ENCODE assay signal across 9 mouse cellular contexts in the genomic region with DNA sequence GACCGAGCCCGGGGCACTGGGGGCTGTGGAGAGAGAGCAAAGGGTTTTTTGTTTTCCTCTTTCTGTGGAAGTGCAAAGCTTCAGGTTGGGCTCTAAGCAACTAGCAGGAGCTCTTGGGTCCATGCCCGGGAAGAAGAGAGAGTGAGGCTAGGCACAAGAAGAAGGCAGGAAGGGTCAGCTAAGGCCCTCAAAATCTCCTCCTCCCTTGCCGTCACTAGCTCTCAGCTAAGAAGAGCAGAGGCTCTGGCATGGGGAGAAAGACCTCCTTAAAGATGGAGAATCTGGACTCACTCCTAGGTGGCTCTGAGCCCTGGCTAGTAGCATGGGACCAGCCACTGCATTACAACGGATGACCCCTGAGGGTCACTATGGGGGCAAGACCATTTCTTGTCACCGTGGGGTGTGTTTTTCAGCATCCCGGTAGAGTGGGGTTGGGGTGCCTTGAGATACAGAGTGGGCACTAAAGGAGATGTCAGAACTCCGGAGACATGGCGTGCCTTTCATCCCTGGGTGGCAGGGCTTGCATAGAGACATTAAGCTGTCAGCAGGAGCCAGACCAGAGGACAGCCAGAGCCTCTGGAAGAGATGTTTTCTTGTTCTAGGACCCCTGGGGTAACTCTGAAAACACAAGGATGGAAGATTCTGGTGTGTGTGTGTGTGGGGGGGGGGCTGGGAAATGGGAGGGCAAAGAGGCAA. TPM values are rescaled to one million over a fixed set of nuclear protein-coding genes. Genes with fewer than 3 reads are reported as not detected.
DNase-seq lines count a peak whose midpoint lies in the region; ATAC-seq lines count a peak whose summit lies in the region.
"Had no signal": no experiment of that assay in that cellular context is flagged by ENCODE, and none has a peak within 500 bp of the region (broad histone marks: within the 10 kb centered on the region; RNA-seq: fewer than 3 reads in every experiment).

No protein-coding gene starts in this region.

- no peak overlapping the region for H3K9ac ChIP-seq in kidney, embryonic 15.5 days
- H3K9ac ChIP-seq: neural tube, embryonic 12.5 days had no signal

- peak; percentile 73 for DNase-seq in gastrocnemius, postnatal 10 days
- DNase-seq in gastrocnemius, adult 8-10 months (ENCODE audit: low spot score in 2 of 2) = no peak
- peak; percentile 83 to 89 for DNase-seq in right cerebral cortex, postnatal 10 days (ENCODE audit: low spot score in 2 of 2)
- no peak for DNase-seq in right cerebral cortex, postnatal 25 days
- peak; percentile 48 to 50 for DNase-seq in lung, postnatal 4 days
- DNase-seq in thymus, postnatal 10 days (ENCODE audit: low spot score in 2 of 2) = no peak

- H3K4me1 ChIP-seq in kidney, embryonic 15.5 days = peaks cover 61% of the 10 kb centered on the region

- H3K9me3 ChIP-seq in kidney, embryonic 15.5 days (replicated peaks) = no peaks in the 10 kb centered on the region
- H3K9me3 ChIP-seq: neural tube, embryonic 12.5 days had no signal

- ATAC-seq in kidney, embryonic 15.5 days (replicated peaks; ENCODE audit: low FRiP score) = no peak
- ATAC-seq in granulocyte monocyte progenitor cell, adult 5-6 weeks (replicated peaks; ENCODE audit: poor library complexity, severe bottlenecking) = no peak

- WGBS in kidney, embryonic 15.5 days = 33% methylated on average over 9 of the region's 9 CpGs

- H3K4me3 ChIP-seq in kidney, embryonic 15.5 days (replicated peaks) = no peak overlapping the region
- H3K4me3 ChIP-seq: neural tube, embryonic 12.5 days had no signal

- no peak overlapping the region for H3K4me2 ChIP-seq in kidney, embryonic 15.5 days
- H3K4me2 ChIP-seq: neural tube, embryonic 12.5 days had no signal

- H3K27ac ChIP-seq in kidney, embryonic 15.5 days = peak overlapping the region; percentile 70
- H3K27ac ChIP-seq: neural tube, embryonic 12.5 days had no signal

- H3K27me3 ChIP-seq in kidney, embryonic 15.5 days = no peaks in the 10 kb centered on the region

- H3K36me3 ChIP-seq in kidney, embryonic 15.5 days = no peaks in the 10 kb centered on the region

RNA-seq across cellular contexts. Expression of gene Cdc42ep4, which starts 54.8 kb away (rescaled TPM):
- total RNA-seq in gastrocnemius, postnatal 10 days (2021) = 10 to 100 TPM; 19.1 to 22.0 TPM
- total RNA-seq in gastrocnemius, adult 8-10 months (2022) = 1 to 10 TPM; 2.8 to 6.4 (median 5.0) TPM
- 63.7 and 66.7 TPM in 2 replicates for polyA plus RNA-seq in kidney, embryonic 15.5 days (2015; fragmentation: Nextera tagmentation; extraction: Ambion mirVana)
- total RNA-seq in granulocyte monocyte progenitor cell, adult 5-6 weeks (2014; fragmentation: Nextera tagmentation) = 13.9 and 15.5 TPM in 2 replicates
- total RNA-seq in granulocyte monocyte progenitor cell, adult 5-6 weeks (2017) = 14.8 and 21.5 TPM in 2 replicates

Comparison
In these comparisons a context has a peak if more than half of its experiments do, and no peak if none do; other contexts are left out.
1. DNase-seq: peak in gastrocnemius, postnatal 10 days (single experiment), right cerebral cortex, postnatal 10 days (2 of 2) and lung, postnatal 4 days (2 of 2); none in gastrocnemius, adult 8-10 months (0 of 2), right cerebral cortex, postnatal 25 days (single experiment) and thymus, postnatal 10 days (0 of 2).